Mouse (Mus musculus) olfactory bulb, adult 2 months (tissue): Measurements from ENCODE around the gene Matn4.

ENCODE experiments used
- CTCF ChIP-seq: fragments of 200-500 bp; IDR thresholded peaks from 2 replicates; pipeline ENCODE4 v1.5.1; 2012; ENCODE audit warnings: low read depth, mild to moderate bottlenecking, low read length, moderate library complexity; ENCODE audit not compliant: insufficient read depth
- POLR2A ChIP-seq: fragments of 200-500 bp; IDR thresholded peaks from 2 replicates; pipeline ENCODE4 v1.6.1; 2012; ENCODE audit warnings: mild to moderate bottlenecking, low read depth, low read length, moderate library complexity; ENCODE audit not compliant: insufficient read depth

DNA sequence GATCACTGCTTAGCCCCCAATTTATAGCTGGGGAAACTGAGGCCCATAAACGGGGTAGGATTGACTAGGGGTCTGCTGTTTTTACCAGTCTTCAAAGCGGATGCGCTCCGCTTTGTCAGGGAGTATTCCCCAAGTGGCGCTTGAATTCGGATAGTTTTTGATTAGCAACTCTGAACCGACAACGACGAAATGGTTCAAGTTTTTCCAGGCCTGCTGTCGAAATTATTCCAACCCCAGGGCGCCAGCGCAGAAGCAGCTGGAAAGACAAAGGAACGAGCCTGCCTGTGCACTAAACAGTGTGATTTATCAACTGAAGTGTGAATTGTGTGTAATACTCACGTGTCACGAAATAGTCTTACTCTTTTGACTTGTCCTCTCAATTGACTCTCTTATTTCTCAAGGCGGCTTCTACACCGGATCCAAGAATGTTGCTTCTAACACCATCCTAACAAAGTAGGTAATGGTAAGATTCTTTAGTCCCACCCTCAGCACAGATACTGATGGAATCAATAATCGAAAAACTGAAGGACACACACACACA lies 38.6 kb upstream of the Matn4 start, which contains the start of gene Sdc4:
- TF ChIP-seq CTCF (no peak), POLR2A (no peak)
